Mouse (Mus musculus): ENCODE measurements at regions not wholly inside any gene's neighbourhood (a gene's known extent, or its start where the extent isn't known, plus 50 kb on each side); places are given as distances from the start of the nearest gene placed in this dataset.

GRCm38 (mm10) chr15:30029257-30029899 is 143.0 kb upstream of the Ctnnd2 start:
- DNase-seq (ENCODE audit: low read depth), result peak; percentile 92
- TF ChIP-seq POLR2A (IDR thresholded peaks at IDR 0.05; ENCODE audit: borderline replicate concordance, extremely low read depth, insufficient read depth, insufficient read length, poor library complexity, severe bottlenecking) (no peak), CTCF (IDR thresholded peaks at IDR 0.05; ENCODE audit: borderline replicate concordance, extremely low read depth, insufficient read depth, insufficient read length) (peak; percentile 78; the same call in 1 of the 2 replicates)

- TF ChIP-seq CTCF (IDR thresholded peaks at IDR 0.05; ENCODE audit: borderline replicate concordance, extremely low read depth, insufficient read depth, insufficient read length), result no peak
- no peak for TF ChIP-seq POLR2A (IDR thresholded peaks at IDR 0.05; ENCODE audit: borderline replicate concordance, extremely low read depth, insufficient read depth, insufficient read length, poor library complexity, severe bottlenecking)
- DNase-seq (ENCODE audit: low read depth), result no peak
Observed at GRCm38 (mm10) chr15:30035367-30035766, 137.0 kb upstream of the Ctnnd2 start.

- DNase-seq (ENCODE audit: low read depth), result peak; percentile 54
- TF ChIP-seq POLR2A (IDR thresholded peaks at IDR 0.05; ENCODE audit: borderline replicate concordance, extremely low read depth, insufficient read depth, insufficient read length, poor library complexity, severe bottlenecking) (no peak), CTCF (IDR thresholded peaks at IDR 0.05; ENCODE audit: borderline replicate concordance, extremely low read depth, insufficient read depth, insufficient read length) (no peak)
Observed at GRCm38 (mm10) chr15:30050851-30051250, 121.5 kb upstream of the Ctnnd2 start.

GRCm38 (mm10) chr15:30059808-30060207 is 112.6 kb upstream of the Ctnnd2 start:
- peak; percentile 6 for DNase-seq (ENCODE audit: low read depth)
- TF ChIP-seq CTCF (IDR thresholded peaks at IDR 0.05; ENCODE audit: borderline replicate concordance, extremely low read depth, insufficient read depth, insufficient read length) (no peak), POLR2A (IDR thresholded peaks at IDR 0.05; ENCODE audit: borderline replicate concordance, extremely low read depth, insufficient read depth, insufficient read length, poor library complexity, severe bottlenecking) (no peak)

- no peak for DNase-seq (ENCODE audit: low read depth)
- TF ChIP-seq CTCF (IDR thresholded peaks at IDR 0.05; ENCODE audit: borderline replicate concordance, extremely low read depth, insufficient read depth, insufficient read length) (no peak), POLR2A (IDR thresholded peaks at IDR 0.05; ENCODE audit: borderline replicate concordance, extremely low read depth, insufficient read depth, insufficient read length, poor library complexity, severe bottlenecking) (no peak)
Observed at GRCm38 (mm10) chr15:30060505-30061342, 111.7 kb upstream of the Ctnnd2 start.

GRCm38 (mm10) chr15:30071668-30072067 is 100.7 kb upstream of the Ctnnd2 start:
- TF ChIP-seq CTCF (IDR thresholded peaks at IDR 0.05; ENCODE audit: borderline replicate concordance, extremely low read depth, insufficient read depth, insufficient read length) (no peak), POLR2A (IDR thresholded peaks at IDR 0.05; ENCODE audit: borderline replicate concordance, extremely low read depth, insufficient read depth, insufficient read length, poor library complexity, severe bottlenecking) (no peak)
- no peak for DNase-seq (ENCODE audit: low read depth)

GRCm38 (mm10) chr15:30072301-30072700 is 100.1 kb upstream of the Ctnnd2 start:
- TF ChIP-seq CTCF (IDR thresholded peaks at IDR 0.05; ENCODE audit: borderline replicate concordance, extremely low read depth, insufficient read depth, insufficient read length) (no peak), POLR2A (IDR thresholded peaks at IDR 0.05; ENCODE audit: borderline replicate concordance, extremely low read depth, insufficient read depth, insufficient read length, poor library complexity, severe bottlenecking) (no peak)
- DNase-seq (ENCODE audit: low read depth), result no peak

GRCm38 (mm10) chr15:30087120-30087519 is 85.3 kb upstream of the Ctnnd2 start:
- TF ChIP-seq CTCF (IDR thresholded peaks at IDR 0.05; ENCODE audit: borderline replicate concordance, extremely low read depth, insufficient read depth, insufficient read length) (no peak), POLR2A (IDR thresholded peaks at IDR 0.05; ENCODE audit: borderline replicate concordance, extremely low read depth, insufficient read depth, insufficient read length, poor library complexity, severe bottlenecking) (no peak)
- DNase-seq (ENCODE audit: low read depth), result no peak

- TF ChIP-seq POLR2A (IDR thresholded peaks at IDR 0.05; ENCODE audit: borderline replicate concordance, extremely low read depth, insufficient read depth, insufficient read length, poor library complexity, severe bottlenecking), result no peak
- TF ChIP-seq CTCF (IDR thresholded peaks at IDR 0.05; ENCODE audit: borderline replicate concordance, extremely low read depth, insufficient read depth, insufficient read length), result no peak
- peak; percentile 62 for DNase-seq (ENCODE audit: low read depth)
Observed at GRCm38 (mm10) chr15:30122061-30122460, 50.3 kb upstream of the Ctnnd2 start.

Measured in brain, embryonic 14.5 days (tissue).